Mouse (Mus musculus) monocyte, adult 5-6 weeks (primary cell): Measurements from ENCODE around the gene Txndc5. TPM values are rescaled to one million over a fixed set of nuclear protein-coding genes. Genes with fewer than 3 reads are reported as not detected.

Source experiments
- ATAC-seq: fragments of 153-309, 156-312 bp; replicated peaks from 2 replicates; pipeline ENCODE4 v1.8.0; 2017; ENCODE audit warnings: mild to moderate bottlenecking; ENCODE audit not compliant: low TSS enrichment, insufficient number of reproducible peaks, severe bottlenecking, poor library complexity, low FRiP score
- total RNA-seq: library from RNA; stranded (forward); fragments of 200-1000, 200-491, 200-594 nt; gene quantifications from 3 replicates; pipeline ENCODE4 v1.2.3, GENCODE M21; 2017

Gene Txndc5
- total RNA-seq, 1 experiment from 2014 or later, result 47.2 TPM

DNA sequence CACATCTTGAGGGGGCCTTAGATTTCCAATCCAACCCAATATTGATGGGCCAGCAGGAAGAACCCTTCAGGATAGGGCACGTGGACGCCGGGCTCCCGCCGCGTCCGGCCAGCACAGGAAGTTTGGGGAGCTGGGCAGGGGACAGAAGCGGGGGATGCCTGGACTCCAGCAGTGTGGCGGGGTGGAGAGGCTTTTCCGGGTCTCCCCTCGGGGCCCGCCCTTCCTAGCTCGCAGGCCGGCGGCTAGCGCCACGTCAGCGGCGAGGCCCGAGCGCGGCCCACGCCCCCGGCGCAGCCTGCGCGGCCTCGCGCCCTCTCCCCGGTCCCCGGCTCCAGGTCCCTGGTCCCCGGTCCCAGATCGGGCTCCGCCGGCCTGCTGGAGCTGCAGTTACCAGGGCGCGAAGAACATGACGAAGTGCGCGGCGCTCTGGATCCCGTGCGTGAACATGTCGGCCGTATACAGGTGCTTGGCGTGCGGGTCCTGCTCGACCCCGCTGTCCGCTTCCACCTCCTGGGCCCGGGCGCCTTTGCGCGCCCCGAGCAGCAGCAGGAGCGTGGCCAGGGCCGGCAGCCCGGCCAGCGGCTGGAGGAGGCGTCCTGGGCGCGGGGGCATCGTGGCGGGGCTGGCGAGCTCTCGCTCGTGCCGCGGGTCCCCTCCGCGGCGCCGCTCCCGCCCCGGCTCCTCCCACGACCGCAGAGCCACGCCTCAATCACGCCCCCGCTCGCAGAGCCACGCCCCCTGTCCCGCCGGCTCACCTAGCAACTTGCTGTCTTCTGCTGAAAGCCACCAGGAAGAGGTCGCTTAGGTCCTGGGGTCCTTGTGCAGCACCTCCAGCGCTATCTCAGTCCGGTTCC, 600 bp downstream of the Txndc5 start:
- peak; percentile 80 for ATAC-seq

DNA sequence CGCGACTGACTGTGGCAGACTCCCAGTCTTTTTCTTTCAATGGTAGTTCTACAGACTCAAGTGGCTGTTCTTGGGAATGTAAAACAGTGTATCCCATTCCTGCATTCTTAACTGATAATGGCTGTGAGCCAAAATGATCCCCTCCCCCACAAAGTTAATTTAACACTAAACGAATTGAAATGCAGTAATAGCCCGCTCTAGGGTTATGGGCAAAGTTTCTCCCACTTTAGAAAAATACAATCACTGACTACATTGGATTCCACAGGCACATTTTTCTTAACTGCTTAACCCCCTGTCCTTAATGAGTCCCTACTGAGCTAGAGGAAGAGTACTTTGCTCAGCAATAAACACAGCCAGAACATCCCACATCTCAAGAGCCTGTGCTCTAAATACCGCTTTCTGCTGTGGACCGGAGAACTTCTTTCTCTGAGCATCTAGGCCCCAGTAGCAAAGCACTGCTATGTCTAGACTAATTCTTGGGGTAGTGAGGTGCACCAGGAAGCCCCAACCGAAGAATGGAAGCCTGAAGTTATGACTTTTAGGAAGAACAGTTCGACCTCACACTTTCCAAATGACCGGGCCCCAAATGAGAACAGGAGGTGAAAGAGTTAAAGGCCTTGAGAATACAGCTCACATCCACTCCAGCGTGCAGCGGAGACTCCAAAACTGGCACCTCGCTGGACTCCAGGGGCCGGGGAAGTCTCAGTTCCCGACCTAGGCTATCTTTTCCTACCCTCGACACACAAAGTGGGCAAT, 1.4 kb downstream of the Txndc5 start:
- ATAC-seq, result 0 out of 2 replicates have a peak, but pooled peaks have one; percentile 3

DNA sequence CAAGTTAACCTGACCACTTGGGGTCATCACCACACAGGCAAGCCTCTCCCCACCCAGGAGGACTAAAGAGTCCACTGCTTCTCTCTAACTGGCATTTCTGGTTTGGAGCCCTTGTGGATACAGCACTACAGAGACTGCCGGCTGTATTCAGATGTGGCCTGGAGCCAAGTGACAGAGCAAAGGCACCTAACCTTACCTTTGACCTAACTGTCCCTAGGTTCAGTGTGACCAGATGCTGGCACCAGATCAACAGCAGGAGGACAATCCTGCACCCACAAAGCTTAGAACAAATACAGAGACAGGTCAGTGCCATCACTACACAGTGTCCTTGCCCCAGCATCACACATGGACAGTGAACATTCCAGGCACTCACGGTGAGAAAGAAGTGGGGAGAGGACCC, 2.5 kb downstream of the Txndc5 start:
- ATAC-seq, result no peak

DNA sequence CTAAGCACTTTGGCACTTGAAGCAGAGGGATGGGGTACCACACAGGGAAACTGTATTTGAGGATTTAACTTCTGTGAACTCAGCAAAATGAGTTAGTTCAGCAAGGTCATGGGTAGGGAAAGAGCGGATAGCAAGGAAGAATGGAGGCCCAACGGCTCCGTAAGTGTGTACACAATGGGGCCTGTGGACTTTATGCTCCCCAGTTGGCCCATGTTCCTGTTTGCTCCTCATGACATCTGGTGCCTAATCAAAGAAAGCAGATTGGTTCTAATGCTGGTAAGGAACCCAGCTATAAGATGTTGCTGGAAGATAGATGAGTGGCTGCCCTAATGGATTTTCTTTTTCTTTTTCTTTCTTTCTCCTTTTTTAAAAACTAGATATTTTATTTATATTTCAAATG, 3.4 kb downstream of the Txndc5 start:
- no peak for ATAC-seq

DNA sequence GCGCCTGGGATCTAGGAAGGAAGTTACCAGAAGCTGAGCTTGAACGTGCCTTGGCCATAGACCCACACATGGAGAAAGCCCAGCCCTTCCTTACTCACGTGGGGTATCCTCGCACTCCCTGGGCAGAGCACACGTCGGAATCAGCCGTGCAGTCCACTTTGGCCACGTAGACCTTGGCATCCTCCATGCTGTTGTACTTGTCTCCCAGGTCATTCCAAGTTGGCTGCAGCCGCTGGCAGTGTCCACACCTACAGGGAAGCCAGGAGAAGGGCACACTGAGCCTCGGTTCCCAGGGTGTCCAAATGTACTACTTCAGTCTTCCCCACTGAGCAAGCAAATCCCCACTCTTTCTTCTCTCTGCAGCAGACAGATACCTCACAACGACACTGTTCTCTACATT, 5.4 kb downstream of the Txndc5 start:
- ATAC-seq, result no peak

DNA sequence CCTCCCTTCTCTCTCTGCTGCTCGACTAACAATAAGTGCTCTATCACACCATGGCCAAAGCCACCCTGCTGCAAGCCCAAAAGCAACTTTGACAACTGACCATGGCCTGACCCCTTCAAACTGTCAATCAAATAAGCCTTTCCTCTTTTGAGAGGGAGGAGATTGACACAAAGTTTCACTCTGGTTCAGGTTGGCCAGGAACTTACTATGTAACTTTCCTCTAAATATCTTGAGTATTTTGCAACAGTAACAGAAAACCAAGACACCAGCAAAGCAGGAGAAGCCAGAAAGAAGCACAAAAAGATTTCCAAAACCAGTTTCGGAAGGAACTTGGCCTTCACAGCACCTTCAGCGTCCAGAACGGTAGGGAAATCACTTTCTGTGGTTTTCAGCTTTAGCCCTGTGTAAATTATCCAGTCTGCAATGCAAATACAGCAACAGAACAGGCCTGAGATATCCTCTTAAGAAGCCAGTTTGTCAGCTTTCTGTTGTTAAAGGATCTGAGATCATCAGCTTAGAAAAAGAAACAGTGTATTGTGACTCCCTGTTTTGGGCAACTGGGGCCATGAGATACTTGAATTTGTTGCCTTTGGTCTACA, 6.5 kb downstream of the Txndc5 start:
- ATAC-seq, result no peak

DNA sequence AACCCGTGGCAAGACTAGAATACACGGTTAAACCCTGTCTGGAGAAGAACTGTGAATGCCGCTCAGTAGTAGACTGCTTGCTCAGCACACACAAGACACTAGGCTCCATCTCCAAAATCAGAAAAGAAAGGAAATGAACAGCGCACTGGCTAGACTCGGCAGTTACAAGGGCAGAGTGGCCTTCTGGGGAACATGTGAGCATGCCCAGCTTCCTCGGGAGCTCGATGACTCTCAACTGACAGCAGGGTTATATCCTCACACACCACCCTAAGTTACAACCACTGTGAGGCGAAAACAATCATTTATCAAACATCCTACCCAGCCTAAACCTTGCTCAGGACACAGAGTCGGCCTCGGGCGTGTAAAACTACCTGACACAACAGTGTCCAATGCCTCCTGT, 8.3 kb downstream of the Txndc5 start:
- ATAC-seq, result no peak

DNA sequence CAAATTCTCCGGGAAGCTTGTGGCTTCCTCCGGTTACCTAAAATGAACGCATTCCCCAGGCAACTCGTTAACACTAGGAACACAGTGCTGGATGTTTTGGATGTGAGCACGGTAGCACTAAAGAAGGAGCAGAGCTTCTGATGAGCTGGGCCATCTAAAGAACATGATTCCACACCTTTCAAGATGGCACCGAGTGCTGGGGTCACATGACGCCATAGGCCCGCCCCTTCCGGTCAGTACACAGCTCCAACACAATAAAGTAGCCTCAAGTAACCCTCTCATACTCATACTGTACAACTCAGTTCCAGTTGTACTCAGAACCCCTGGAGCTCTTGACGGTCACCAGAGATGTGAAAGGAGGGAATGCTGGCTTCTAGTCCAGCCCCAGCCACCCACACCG, 12.0 kb downstream of the Txndc5 start:
- ATAC-seq, result no peak

DNA sequence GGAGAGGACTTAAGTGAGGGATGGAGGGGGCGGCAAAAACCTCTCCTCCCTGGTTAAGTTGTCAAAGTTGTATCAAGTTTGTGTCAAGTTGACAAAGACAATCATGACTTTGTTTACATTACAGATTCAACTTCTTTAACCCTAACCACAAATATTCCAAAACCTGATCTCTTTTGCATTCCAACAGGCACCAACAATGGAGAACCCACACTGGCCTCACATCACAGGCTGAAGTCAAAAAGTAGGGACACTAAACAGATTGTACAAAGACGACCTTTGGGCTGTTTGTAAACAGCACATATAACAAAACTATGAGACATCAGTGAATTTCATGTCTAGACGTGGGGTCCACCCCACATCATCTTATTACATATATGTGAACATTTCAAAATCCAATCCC, 12.8 kb downstream of the Txndc5 start:
- no peak for ATAC-seq

DNA sequence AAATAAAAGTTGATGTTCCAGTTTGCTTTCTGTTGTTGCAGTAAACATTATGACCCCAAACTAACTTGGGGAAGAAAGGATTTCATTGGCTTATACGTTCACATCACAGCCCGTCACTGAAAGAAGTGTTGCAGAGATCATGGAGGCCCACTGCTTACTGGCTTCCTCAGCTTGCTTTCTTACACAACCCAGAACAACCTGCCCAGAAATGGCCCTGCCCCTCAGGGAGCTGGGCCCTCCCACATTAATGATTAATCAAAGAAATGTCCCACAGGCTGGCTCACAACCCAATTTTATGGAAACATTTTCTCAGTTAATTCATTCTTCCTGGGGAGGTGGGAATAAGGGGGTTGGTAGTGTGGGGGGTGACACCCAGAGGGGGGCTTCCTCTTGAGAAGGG, 13.2 kb downstream of the Txndc5 start:
- ATAC-seq, result no peak

DNA sequence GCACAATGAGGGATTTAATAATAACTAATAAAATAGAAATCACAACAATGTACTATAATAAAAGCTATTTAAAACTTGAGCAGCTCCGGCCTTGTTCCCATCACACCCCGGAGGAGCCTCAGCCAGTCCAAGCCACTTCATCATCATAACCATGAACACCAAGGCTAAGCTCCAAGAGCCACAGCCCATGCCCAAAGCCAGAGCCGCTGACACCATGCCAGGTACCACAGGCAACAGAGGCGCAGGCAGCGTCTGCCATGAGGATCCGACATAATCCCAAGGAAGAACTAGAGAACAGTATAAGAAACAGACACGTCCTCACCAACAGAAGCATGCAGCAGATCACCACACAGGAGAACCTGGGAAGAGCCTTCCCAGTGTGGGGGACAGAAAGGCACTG, 14.7 kb downstream of the Txndc5 start:
- no peak for ATAC-seq

DNA sequence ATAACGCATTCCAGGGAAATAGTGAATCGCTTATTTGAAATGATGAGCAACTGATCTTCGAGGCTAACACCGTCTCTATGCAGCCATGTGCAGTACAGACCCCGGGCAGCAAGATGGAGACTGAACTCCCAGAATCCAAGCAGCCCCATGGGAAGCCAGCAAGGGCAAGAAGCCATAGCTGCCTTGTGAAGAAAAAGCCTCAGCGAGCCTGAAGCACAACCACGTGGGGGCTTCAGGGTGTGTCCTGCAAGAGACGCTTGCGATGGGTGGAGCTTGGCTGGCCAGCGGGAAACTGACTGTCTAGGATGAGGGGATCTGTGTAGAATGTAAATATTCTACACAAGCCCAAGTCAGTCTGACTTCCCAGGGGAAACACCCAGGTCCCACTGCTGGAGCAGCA, 16.6 kb downstream of the Txndc5 start:
- ATAC-seq, result no peak

DNA sequence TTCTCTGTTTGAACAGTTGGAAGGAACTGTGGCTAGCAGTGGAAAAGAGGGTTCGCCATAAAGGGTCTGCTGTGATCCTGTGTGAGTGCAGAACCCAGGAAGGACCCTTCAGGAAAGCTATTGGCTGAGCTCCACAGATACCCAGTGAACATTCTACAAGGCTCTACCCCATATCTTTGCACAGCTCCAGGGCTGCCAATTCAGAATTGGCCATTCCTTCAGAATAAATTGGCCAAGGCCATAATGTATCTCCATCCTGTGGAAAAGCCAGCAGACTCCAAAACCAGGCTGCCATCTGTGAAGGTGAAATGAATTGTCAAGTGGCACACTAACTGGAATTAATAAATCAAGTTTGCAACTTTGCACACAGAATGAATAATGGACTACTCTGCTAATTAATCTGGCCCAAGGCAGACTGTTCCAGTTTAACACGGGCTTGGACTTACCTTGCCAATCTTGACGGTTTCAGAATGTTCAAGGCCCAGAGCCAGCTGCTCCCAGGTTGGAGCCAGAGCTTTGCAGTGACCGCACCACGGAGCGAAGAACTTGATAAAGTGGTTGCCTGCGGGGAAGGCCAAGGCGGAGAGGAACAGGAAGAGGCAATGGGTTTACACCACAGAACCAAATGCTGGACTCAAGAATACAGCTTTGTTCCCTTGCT, 18.8 kb downstream of the Txndc5 start:
- no peak for ATAC-seq

DNA sequence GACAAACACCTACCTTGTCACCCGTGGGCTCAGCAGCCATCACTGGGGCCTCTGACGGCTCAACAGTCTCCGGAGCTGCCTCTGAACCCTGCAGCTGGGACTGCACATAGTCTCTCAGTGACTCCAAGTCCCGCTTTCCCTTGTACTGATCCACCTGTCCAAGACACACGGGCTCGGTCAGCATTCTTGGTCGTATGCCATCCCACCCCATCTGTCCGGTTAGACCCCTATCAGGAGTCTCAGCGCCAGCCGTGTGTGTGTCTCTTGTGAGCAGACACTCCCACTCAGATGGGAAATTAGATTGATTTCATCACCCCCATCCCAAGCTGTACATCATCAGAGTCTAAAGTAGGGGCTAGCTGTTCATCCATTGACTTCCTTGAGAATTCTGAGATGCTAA, 21.7 kb downstream of the Txndc5 start:
- ATAC-seq, result no peak

DNA sequence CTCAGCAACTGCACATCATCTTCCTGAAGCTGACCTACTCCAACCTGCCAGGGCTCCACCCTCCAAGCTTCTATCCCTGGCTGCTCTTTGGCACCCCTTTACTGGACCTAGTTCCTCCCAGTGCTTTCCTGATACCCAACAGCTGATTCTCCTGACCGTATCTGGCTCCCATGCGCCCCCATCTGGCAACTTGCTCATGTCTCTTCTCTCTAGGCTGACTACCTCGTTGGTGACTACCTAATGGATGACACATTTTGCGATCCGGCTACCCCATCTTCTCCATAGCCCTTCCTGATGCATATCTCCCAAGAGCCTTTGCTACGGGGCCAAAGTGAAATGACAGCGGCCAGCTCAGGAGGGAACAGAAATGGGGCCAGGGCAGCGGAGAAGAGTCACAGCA, 22.3 kb downstream of the Txndc5 start:
- ATAC-seq, result no peak

DNA sequence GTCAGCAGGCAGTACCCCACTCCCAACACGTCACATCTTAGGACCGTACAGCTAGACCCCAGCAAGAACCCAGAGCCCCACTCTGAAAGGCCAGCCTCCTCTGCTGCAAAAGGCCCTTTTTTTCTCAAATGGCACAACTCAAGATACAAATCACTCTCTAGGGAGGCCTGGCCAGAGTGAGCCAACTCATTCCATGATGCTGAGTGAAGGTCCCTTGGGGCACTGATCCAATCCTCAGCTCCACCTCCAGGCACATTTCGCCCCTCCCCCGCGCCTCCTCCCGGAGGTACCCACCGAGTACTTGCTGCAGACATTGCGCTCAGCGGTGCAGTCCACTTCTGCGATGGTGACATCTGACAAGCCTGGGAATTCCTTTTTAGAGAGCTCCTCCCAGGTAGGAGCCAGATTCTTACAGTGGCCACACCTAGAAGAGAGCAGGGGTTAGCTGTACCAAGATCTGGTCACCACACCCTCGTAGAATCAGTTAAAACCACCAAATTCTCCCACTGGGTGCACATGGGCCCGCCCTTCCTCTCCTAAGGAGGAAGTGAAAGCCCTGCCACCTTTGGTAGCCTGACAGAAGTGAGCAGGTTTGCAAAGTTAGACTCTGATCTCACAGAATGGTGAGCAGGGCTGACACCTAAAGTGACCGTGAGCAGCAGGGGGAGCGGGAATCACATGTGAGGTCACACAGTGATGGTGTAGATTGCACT, 25.3 kb downstream of the Txndc5 start:
- ATAC-seq, result peak; percentile 72

DNA sequence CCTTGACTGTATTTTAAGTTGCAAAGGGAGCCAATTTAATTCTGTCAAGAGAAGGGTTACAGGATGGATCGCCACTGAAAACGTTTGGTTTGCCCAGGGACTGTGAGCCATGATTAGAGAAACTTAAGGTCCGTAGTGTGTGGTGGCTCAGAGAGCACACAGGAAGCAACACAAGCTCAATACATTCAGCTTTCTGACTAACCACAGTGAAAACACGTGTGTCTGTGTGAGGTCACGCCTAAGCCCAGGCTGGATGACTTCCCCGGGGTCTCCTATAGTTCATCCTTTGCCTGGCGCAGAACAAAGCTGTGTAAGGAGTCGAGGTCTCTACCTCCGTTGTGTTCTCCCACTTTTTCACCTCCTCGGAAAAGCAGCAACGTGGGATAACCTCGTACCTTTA, 27.3 kb downstream of the Txndc5 start:
- ATAC-seq, result no peak

DNA sequence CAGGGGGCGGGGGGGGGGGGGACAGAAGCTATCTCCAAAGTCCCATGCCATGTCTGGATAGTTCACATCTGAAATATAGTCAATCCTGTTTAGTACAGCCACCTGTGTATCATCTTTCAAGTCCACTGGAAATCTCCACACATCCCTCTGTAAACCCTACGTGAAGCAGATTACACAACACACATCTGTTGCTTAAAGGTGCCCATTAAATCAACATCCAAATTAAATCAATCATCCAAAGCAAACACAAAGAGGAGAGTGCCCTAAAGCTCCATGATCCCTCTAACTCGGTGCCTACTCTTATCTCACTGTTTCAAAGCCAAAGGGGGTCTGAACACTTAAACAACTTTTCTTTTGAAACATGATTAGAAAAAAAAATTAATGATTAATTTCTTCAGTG, 31.9 kb downstream of the Txndc5 start:
- no peak for ATAC-seq

DNA sequence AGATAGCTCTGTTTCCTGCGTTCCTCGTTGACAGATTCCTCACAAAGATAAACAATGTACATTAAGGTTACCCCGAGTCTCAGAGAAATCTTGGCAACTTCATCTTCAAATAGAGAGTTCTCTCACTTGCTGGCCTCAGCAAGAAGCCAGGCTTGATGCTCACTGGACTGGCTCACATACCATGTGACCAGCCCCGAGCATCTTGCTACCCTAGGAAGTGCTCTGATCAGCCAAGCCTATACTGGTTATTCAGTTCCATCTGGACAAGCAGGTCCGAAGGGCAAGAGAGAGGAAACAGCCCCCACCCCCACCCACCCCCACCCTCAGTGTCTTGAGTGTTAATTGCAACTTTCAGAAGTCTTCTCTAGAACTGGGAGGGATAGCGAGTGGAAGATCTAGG, 41.9 kb downstream of the Txndc5 start:
- no peak for ATAC-seq
